Mouse (Mus musculus): ENCODE data around the gene Znrf4.

Gene Znrf4

DNA sequence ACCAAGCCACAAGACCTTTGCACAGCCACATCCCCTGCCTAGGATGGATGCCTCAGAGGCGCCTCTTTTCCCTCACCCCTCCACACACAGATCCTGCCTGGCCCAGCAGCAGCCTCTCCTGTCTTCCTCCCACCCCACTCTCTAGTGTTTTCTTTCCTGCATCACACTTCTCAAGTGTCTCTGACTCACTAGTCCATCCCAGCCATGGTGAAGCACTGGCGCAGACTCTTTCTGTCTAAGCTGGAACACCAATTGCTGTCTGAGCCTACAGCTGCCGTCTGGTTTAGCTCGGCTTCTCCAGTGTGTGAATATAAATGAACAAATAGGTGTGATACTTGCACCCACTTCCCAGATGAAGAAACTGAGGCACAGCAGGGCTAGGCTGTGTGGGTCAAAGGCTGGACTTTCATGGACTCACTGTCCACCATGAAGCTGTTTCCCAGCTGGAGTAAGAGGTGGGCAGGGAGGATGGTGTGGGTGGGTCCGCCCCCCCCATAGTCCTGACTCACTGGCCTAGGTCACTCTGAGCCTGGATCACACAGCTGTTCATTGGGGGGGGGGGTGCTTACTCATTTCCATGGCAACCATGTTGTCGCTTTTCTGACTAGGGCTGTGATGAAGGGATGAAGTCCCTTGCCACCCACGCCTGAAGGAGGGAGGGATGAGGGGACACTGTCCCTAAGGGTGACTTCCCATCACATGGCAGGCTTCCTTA, 21.6 kb downstream of the Znrf4 start:
- no peak for DNase-seq (ENCODE audit: low spot score in 2 of 2)

DNA sequence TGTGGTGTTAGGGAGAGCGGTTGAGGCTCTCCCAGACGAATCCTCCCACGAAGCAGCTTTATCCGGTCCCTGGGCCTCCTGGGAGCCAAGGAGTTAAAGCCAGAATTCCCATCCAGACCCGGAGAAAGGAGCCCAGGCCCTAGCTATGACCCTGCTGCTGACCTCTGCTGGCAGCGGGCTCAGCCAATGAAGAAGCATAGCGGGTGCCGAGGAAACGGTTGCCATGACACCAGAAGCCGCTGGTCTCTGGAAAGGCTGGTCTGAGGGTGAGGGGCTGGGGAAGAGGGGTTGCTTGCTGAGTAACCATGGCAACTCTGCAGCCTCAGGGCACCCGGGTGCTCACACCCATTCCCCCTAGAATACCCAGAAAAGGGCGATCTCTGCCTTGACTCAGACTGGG, 24.2 kb downstream of the Znrf4 start:
- DNase-seq (ENCODE audit: low spot score in 2 of 2): no peak

DNA sequence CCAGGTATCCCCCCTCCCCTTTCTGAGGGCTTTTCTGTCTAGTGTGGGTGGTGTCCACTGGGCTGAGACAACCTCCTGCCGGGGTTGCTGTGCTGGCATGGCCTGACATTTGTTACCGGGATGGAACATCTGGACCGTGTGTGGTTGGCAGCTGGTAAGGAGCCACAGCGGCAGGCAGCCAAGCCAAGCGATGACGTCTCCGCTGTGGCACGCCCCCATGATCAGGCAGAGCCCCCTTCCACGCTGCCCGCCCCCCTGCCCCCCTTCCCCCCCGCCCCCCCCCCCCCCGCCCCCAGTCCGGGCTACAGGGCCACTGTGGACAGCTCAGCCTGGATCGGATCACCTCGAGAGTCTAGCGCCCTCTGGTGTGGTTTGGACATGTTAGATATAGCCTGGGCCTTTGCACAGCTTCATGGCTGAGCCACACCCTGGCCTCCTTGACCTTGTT, 24.8 kb downstream of the Znrf4 start:
- peak in 1 of 2 experiments; percentile 52 for DNase-seq (ENCODE audit: low spot score in 2 of 2)

DNA sequence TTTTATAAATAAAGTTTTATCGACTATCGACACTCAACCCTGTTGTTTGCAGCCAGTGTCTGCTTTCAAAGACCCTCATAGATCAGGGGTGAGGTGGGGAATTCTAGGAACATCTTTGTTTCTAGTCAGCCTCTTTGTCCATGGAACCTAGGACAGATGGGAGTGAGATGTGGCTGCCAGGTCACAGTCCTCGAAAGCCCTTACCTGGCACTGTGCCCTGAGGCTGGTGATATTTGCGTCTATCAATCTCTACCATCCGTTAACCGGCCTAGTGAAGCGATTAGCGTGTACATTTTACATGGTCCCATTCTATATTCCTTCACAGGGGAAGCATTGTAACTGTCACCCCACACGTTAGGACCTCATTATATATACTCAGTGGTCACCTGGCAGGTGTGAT, 26.3 kb downstream of the Znrf4 start:
- no peak for DNase-seq (ENCODE audit: low spot score in 2 of 2)

DNA sequence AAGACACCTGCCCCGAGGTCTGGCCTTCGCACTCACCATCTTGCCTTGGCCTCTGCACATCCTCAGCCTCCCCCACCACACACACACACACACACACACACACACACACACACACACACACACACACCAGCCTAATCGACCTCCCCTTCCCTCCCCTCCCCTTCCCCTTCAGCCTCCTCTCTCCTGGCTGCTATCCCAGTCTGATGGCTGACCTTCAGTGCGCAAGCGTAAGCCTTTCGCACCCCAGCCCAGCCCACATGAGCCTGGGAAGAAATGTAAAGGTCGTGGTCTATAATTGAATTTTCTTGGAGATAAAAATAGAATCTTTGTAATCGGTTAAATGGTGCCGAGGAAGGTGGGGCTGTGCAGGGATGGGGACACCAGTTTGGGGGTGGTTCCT, 27.1 kb downstream of the Znrf4 start:
- DNase-seq (ENCODE audit: low spot score in 2 of 2): no peak

DNA sequence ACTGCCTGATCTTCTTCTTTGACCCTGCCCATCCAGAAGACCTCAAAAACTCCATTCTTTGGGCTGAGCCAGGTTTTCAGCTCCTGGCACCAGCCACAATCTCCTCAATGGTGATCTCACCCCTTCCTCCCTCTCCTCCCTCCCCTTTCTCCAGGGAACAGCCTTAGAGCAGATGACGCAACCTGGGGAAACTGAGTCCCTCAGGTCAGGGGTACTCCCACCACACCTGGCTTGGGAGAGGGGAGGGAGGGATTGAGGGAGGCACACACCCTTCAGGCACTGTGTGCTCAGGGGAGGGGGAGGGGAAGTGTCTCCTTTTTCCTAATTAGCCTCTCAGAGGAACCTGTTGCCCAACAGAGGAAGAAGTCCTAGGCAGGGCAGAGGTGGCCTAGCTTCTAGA, 29.6 kb downstream of the Znrf4 start:
- DNase-seq (ENCODE audit: low spot score in 2 of 2): no peak

DNA sequence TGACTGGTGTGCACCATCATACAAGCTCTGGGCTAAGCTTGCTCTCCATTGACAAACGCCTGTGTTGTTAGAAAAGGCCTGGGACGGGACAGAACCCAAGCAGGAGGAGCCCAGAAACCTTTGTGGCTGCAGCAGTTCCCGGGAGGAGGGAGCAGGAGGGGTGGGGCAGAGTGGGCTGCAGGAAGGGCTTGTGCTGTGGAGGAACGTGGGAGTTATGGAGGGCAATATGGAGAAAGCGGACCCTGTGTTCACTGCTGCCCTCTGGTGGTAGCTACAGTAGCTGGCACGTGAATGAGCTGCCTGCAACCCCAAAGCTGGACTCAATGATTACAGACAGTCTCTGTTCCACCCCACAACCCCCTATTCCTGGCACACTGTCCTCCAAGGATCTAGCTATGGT, 32.9 kb downstream of the Znrf4 start:
- DNase-seq (ENCODE audit: low spot score in 2 of 2): peak; percentile 51 to 75

DNA sequence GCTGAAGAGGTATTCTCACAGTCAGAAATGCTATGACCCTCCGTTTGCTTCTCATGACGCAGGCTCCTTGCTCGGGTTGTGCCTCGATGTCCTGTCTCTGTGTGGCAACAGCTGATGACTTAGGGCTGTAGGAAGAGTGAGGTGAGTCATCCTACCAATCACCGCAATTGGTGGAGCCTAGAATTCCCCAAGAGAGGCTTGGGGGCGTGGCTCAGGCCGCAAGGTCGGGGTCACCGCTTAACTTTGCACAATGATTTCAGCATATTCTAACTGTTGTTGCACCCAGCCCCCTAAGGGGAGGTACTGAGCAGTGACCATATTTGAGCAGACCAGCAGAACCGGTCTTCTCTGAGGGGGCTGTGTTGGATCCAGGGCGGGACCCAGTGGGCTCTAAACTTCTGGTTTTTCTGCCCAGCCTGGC, 34.0 kb downstream of the Znrf4 start:
- no peak for DNase-seq (ENCODE audit: low spot score in 2 of 2)

DNA sequence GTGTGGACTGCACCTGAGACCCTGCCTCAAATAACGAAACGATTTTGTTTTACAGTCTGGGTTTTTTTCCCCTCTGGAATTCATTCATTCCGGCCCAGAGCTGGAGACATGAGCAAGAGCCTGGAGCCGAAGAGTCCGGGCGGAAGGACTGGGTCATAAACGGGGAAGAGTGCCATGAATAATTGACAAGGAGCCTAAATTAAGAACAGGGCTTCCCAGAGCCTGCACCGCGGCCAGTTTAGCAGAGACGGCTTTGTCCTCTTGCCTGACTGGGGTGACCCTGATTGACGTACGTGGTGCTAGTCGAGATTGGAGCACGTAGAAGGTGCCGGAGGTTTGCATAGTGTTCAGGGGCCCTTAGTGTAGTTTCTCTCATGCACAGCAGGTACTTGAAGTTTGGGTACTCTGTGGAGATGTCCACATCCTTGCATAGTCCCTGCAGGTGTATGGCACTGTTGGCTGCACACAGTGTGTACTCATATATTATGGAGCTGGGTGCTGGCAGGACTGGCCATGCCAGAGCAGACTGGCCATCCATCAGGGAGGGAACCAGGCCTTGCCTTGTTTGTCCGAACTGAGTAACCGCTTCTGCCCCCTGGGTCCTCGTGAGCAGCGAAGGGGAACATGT, 34.9 kb downstream of the Znrf4 start:
- no peak for DNase-seq (ENCODE audit: low spot score in 2 of 2)

- peak; percentile 92 to 93 for DNase-seq (ENCODE audit: low spot score in 2 of 2)
These were observed 35.9 kb downstream of the Znrf4 start, which contains the start of gene Ptprs for GRCm38 (mm10) chr17:56476402-56476752. Gene Ptprs (minus strand): TSS chr17:56476483.

GRCm38 (mm10) chr17:56475584-56476401, 36.4 kb downstream of the Znrf4 start:
- peak in 1 of 2 experiments; percentile 25 for DNase-seq (ENCODE audit: low spot score in 2 of 2)

DNA sequence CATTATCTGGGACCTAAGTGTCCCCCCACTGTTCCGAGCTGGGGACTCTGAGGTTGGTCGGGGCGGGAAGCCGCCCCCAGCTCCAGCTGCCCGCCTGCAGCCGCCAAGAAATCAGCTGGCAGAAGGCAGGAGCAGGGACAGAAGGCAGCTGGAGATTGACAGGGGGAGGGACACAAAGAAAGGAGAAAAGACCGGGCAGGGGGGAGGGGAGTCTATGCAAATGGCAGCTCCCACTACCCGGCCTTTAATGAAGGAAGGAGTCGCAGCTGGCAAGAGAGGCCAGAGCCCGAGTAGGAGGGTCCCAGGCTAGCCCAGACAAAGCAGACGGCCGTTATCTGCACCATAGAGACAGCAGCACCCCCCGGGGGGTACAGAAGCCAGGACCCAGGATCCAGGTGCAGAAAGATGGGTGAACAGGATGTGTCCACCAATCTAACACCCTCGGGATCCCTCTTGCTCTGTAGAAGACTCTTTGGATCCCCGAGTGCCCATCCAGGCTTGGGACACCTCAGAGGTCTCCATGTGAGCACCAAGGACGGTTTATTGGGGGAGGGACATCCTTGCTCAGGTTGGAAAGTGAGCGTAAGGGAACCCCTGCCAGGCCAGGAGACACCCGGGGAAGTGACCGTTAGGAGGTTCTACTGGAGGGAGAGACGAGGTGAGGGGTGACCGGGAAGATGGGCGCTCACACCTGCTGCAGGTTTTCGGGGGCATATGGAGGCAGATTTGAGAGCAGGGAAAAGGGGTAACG, 37.2 kb downstream of the Znrf4 start:
- no peak for DNase-seq (ENCODE audit: low spot score in 2 of 2)

DNA sequence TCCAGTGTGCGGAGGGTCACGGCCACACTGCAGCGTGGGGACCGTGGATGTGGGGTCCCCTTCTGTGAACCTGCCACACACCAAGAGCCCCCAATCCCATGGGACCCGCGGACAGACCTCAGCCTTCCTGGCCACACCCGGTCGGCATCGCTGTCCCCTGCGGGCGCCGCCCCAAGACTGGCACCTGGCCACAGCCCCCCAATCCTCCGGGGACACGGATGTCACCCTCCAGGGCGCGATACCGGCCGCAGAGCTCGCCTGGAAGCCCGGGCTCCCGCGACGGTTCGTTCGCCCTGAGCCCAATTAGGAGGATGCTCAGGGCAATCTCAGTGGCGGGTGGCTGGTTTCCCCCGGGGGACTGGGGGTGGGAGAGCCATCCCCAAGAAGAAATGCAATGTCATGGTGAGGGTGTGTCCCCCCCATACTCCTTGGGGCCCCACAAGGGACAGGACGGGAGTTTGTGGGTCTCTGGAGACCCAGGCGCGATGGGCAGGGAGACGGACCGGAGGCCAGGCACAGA, 37.9 kb downstream of the Znrf4 start:
- DNase-seq (ENCODE audit: low spot score in 2 of 2): no peak

- DNase-seq (ENCODE audit: low spot score in 2 of 2): no peak
These were observed 38.7 kb downstream of the Znrf4 start for GRCm38 (mm10) chr17:56473611-56473905.

DNA sequence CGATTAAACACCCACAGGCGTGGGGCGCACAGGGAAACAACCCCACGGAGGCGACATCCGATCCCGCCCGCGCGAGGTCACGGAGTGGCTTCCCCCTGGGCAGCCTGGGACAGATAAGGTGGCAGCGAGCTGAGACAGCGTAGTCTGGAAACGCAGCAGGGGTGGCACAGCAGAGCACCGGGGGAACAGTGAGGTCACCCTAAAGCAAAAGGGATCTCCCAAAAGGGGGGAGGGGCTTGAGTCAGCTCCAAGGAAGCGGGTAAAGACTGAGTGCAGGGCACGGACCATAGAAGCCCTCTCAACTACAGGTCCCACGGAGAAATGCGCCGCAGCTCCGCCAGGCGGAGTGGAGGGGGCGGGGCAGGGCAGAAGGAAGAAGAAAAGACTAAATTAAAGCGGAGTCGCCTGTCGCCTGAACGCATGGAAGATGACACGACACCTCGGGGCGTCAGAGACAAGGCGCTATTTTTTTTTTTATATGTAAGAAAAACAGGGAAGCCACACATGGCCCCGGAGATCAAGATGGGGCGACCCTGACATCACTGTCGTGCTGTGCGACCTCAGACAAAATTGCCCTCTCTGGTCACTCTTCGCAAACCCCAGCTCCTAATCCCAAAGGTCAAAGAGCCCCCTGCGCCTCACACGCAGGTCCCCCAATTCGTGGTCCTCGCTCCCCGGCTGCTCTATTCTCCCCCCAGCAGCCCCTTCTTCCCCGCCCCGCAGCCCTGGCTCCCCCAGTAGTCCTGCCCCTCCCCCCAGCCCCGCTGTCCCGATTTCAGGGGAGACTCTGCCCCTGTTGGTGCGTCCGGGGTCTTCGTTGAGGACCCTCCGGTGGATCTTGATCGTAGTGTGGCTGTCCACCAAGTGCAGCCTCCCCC, 39.3 kb downstream of the Znrf4 start:
- DNase-seq (ENCODE audit: low spot score in 2 of 2): peak; percentile 61 to 76

- DNase-seq (ENCODE audit: low spot score in 2 of 2): no peak
These were observed 40.1 kb downstream of the Znrf4 start for GRCm38 (mm10) chr17:56472121-56472520.

DNA sequence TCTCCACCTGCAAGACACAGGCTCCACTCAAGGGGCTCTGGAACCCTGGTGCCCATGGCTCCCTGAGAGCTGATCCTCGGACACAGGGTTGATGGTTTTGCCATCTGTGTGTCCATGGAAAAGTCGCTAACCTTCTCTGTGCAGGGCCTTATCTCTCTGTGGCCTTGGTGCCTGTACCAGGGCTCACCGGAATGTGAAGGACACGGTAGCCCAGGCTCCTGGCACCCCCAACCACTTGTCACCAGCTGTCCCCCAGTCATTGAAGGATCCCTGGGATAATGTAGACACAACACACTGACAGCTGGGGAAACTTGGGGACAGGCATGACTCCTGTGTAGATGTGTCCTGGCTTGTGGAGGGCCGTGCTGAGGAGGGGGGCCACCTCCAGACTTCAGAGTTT, 41.1 kb downstream of the Znrf4 start:
- DNase-seq (ENCODE audit: low spot score in 2 of 2): no peak

GRCm38 (mm10) chr17:56470571-56470970, 41.7 kb downstream of the Znrf4 start:
- no peak for DNase-seq (ENCODE audit: low spot score in 2 of 2)

GRCm38 (mm10) chr17:56470001-56470436, 42.2 kb downstream of the Znrf4 start:
- no peak for DNase-seq (ENCODE audit: low spot score in 2 of 2)

DNA sequence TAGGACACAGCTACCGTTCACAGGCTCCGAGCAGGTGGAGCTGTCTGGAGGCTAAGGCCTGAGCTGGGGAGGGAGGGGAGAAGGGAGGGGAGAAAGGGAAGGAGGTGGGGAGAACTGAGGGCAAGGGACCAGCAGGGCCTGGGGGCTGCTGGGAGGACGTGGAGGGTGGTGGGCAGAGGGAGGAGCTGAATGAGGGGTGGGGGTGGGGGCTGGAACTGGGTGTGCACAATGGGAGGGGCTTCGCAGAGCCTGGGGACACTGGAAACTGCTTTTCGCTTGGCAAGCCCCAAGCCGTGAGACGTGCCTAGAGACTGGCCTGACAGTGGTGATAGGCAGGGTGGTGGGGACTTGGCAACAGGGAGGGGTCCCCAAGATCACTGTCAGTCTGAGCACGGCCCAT, 43.0 kb downstream of the Znrf4 start:
- no peak for DNase-seq (ENCODE audit: low spot score in 2 of 2)

GRCm38 (mm10) chr17:56468870-56469269, 43.4 kb downstream of the Znrf4 start:
- DNase-seq (ENCODE audit: low spot score in 2 of 2): no peak
